Mouse (Mus musculus) cerebellum, adult 11-12 months (tissue): ENCODE data around the gene Gm11027.
A peak's percentile ranks its signal among the peaks of the same experiment; 100 is the strongest.
"Not testable (repeated sequence)": the region's sequence is repeated elsewhere in the genome, so short reads cannot be mapped to it uniquely, and the experiment has no call there.

Source experiments
- DNase-seq: peaks from one replicate; pipeline ENCODE4 v3.0.0; 2022

Gm11027 gene

GRCm38 (mm10) chr12:116275086-116275485 is at the start of gene Gm11027:
Gm11027 (plus strand) TSS chr12:116275386.
- DNase-seq: not testable (repeated sequence)

DNA sequence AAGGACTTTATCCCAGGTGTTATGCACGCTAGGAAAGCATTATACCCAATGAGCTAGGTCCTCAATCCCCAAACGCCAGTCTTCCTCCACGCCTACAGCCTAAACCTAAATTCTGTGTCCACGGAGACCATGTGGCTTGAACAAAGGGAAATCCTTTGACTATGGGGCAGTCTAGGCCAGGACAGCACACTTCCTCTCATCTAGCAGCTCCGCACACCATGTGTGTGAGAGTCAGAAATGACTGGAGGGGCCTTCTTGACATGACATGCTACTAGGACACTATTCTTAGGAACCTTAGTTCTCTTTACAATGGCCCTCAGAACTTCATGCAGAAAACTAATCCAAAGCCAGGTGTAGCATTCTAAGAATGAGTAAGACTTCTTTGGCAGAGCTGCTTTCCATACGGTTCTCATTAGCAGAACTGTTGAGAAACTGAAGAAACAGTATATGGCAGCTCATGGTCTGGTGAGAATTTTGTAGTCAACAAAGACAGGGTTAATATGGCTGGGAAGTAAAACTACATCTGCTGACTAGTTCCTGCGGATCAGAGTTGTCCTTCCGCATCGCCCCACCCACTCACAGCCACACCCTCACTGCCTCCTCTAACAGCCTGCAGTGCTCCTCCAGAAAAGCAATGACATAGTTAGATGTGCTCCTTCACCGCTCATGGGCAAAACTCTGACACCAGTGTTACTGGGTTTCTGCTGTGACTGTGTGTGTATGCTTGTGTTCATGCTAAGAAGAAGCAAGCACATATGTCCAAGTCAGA is 48.7 kb upstream of the Gm11027 start:
- DNase-seq: no peak

DNA sequence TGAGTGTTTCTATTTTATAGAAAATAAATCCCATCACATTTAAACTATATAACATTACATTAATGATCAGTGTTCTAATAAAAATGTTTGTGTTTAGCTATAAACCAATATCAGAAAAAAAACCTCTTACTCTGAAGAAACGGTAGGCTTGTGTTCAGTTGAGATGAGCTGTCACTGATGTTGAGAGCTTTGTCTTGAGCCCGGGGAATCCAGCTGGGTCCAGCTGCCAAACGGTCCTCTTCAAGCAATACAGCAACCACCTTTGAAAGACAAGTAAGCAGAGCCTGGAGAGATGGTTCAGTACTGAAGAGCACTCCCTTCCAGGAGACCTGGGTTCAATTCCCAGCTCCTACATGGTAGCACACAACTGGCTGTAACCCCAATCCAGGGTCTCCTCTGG is 45.7 kb upstream of the Gm11027 start:
- no peak for DNase-seq

- DNase-seq: no peak
These were observed 43.6 kb upstream of the Gm11027 start for GRCm38 (mm10) chr12:116231612-116232011.

DNA sequence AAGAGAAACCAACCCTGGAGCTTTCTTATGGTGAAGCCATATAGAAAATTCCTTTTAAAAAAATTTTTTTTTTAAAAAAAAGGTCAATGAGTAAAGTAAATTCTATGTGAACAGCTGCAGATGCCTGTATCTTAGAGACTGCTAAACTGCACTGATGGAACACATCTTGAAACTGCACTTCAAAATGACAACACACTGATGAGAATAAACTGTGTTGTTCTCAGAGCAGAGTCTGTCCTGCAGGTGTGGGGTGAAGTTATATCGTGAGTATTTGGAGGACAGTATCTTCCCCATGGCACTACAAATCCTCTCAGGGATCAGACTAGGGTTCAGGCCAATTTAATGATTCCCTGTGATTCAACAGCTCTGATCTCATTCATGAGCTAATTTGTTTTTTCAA is 43.1 kb upstream of the Gm11027 start:
- no peak for DNase-seq

DNA sequence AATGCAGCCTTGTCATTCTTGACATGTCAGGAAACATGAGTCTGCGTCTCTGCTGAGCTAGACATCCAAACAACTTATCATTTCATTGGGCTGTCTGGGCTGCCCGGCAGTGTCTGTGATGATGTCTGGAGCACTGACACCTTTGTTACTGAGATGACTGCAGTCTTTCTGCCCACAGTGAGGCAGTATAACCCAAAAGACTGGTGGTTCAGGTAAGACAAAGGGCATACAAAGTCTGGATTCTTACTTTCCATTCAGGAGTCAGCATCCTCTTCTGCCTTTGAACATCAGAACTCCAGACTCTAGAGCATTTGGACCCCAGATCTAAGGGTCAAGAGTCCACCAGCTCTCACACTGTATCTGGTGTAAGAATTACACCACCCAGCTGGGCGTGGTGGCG is 39.8 kb upstream of the Gm11027 start:
- no peak for DNase-seq

- DNase-seq: no peak
These were observed 38.5 kb upstream of the Gm11027 start for GRCm38 (mm10) chr12:116236658-116237057.

- DNase-seq: no peak
These were observed 36.8 kb upstream of the Gm11027 start for GRCm38 (mm10) chr12:116238370-116238769.

DNA sequence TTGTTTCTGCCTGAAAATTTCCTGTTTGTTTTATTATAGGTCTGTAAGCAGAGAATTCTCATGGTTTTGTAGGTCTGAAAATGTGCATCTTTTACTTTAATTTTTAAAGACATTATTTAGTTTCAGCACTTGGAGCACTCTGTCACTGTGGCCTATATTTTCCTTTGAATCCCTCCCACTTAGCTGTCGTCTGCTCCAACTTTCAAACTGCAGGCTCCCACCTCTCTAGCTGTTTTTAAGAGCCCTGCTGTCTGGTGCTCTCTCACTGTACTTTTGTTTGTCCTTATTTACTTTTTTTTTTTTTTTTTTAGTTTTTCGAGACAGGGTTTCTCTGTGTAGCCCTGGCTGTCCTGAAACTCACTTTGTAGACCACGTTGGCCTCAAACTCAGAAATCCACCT is 36.4 kb upstream of the Gm11027 start:
- no peak for DNase-seq

DNA sequence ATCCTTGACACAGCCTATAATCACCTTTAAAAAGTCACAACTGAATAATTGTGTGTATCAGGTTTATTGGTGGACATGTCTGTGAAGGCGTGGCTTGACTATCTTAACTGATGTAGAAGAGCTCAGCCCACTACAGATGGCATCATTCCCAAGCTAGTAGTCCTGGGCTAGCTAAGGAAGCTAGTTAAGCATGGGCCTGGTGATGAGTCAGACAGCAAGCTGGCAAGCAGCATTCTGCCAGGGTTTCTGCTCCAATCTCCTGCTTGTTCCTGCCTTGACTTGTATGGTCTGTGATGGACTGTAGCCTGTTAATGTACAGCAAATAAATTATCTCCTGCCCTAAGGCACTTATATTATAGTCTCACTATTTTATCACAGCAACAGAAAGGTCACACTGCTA is 30.6 kb upstream of the Gm11027 start:
- no peak for DNase-seq

DNA sequence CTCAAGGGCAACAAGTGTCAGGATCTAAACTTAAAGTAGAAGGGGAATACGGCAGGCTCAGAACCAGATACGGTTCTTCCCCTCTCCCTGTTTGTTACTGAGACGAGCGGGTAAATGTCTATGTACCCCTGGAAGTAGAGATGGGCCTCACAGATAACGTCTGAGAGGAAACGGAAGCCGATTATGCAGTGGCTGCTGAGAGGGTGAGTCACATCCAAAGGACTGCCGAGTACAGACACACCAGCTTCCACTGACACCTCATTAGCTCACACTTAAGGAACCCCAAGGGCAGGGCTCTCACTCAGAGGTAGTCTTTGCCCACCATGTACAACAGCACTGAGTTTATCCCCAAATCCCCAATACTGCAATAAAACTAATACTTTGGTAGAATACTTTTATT is 20.5 kb upstream of the Gm11027 start:
- DNase-seq: no peak

DNA sequence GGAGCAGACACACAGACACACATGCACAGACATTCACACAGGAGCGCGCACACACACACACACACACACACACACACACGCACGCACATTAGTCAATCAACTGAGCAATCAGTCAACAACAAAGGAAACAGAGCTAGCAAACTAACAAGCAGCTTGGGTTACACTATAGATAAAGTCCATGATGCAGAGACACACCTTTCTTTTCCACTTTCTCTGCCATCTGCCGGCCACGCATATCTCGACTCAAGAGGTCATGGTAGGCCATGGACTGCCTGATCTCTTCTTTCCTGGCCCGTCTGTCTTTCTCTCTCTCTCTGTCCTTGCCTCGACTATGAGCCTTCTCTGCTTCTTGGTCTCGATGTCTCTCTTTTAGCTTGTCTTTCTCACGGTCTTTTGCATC is 19.6 kb upstream of the Gm11027 start:
- DNase-seq: no peak

DNA sequence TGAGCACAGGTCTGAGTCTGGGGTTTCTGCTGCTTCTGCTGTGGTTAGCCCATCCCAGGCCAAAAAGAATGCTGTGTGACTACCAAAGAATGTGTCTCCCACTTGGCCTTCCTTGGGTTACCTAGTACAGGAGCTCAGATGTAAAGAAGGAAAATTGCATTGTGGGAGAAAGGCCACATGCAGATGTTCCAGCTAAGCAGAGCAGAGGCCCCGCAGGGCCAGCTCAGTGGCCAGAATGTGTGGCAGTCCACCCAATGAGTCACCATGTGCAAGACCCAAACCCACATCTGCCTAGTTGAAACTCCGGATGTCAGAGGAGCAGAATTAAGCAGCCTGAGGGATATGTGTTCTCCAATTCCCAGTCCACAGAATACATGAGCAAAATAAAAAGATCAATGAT is 16.9 kb upstream of the Gm11027 start:
- no peak for DNase-seq

- DNase-seq: peak; percentile 88
These were observed 12.4 kb upstream of the Gm11027 start, which contains the start of gene Wdr60 for GRCm38 (mm10) chr12:116262555-116263341. Wdr60 (minus strand) TSS chr12:116263022.

DNA sequence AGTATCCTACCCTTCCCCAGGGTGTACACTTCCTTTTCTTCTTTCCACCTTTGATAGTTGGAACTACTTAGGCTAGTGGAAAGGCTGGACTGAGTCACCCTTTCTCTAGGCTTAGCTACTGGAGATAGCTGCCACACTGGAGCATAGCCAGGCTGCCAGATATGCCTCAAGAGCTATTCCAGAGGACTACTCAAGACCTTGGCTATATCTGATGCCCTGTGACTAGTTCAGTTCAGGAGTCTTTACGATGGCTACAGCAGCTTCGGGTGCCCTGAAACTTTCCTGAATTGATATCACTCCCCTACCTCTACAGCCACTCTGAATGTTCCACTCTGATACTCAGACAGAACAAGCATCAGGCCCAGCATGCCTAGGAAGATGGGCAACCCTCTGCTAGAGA is 10.4 kb upstream of the Gm11027 start:
- DNase-seq: no peak

DNA sequence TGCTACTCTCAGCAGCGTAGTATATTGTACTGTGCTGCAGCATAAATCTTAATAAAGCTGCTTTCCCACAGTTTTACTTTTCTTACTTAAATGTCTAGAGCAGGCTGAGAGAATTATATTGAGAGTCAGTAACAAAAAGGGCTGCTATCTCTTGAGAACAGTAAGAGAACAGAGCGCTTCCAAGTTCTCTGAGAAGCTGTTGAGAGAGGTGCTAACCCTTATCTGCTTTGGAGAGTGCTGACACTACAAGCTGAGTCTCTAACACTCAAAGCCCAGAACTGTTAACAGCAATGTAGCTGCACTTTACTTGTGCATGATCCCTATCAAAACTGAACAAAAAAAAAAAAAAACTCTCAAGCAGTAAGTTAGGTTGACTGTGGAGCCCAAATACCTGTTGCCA is 9.9 kb upstream of the Gm11027 start:
- DNase-seq: no peak

- DNase-seq: no peak
These were observed 5.7 kb upstream of the Gm11027 start for GRCm38 (mm10) chr12:116269450-116269849.

GRCm38 (mm10) chr12:116270538-116270937 is 4.6 kb upstream of the Gm11027 start:
- no peak for DNase-seq

- no peak for DNase-seq
These were observed 4.1 kb upstream of the Gm11027 start for GRCm38 (mm10) chr12:116271071-116271470.

DNA sequence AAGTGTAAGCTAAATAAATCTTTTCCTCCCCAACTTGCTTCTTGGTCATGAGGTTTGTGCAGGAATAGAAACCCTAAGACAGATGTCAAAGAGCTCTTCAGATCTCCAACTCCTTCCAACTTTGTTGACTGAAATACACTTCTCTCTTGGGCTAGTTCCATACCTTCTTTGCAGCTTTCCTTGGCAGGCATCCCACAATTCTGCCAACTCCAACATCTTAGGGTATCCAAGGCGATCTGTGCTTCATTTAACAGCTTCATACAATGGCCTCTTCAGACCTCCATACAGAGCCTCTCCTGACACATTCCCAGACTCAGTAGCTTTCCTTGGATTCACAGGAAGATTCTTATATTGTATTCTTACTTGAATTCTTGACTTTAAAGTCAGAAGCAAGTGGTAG is 1.5 kb upstream of the Gm11027 start:
- DNase-seq: no peak

- DNase-seq: no peak
These were observed 445 bp downstream of the Gm11027 start for GRCm38 (mm10) chr12:116275631-116276030.

DNA sequence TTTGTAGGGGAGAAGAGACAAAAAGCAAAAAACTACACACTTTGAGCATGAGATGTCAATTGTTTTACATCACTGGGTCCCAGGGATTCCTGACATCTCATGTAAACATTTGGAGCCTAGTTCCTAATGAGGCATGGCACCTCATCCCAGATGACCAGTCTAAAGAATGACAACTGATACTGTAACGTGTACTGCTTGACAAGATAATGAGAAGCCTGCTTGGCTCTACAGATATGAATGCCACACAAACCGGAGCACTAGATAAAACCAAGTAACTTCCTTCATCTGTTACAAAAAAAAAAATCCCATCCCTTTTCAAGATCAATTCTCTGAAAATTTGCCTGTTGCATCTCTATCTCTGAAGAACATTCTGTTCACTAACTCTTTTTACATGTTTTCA is 1.8 kb downstream of the Gm11027 start:
- DNase-seq: no peak

DNA sequence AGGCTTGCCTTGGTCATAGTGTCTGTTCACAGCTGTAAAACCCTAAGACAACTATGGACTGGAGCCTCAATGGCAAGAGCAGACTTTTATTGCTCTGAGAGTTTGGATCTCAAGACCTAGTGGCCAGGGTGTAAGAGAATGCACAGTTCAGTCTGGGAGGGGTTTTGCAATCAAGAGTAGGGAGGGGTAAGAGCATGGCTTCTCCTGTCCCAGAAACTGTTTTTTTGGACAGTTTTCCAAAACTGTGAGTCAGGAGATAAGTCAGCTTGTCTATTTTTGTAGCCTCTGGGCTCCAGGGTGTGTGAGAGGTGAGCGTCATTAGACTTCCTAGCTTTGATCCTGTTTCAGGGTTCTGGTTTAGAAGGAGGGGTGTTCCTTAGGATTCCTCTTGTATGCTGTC is 3.4 kb downstream of the Gm11027 start:
- no peak for DNase-seq

DNA sequence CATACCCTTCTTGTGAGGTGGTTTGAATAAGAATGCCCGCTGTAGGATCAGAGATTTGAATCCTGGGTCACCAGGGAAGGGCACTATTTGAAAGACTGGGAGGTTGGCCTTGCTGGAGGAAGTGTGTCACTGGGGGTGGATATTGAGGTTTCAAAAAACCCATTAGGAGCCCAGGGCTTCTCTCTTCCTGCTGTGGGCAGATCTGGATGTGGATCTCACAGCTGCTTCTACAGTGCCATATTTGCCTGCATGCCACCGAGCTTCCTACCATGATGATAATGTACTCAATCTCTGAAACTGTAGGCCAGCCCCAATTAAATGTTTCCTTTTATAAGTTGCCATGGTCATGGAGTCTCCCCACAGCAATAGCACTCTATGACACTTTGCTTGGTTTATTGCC is 4.0 kb downstream of the Gm11027 start:
- DNase-seq: no peak
